Mouse (Mus musculus) liver, embryonic 13.5 days (tissue): ENCODE measurements around the gene March7. TPM values are rescaled to one million over a fixed set of nuclear protein-coding genes. Genes with fewer than 3 reads are reported as not detected.
A peak's percentile ranks its signal among the peaks of the same experiment; 100 is the strongest.

Experiments used
- ATAC-seq: fragments of 200-750 bp; cut with Nextera tagmentation; 2 replicates; pipeline ENCODE4 v1.8.0; 2017; ENCODE audit warnings: low read depth, mild to moderate bottlenecking, moderate number of reproducible peaks, moderate library complexity
- DNase-seq: peaks from one replicate; pipeline ENCODE4 v3.0.0; 2022
- H3K27ac ChIP-seq: fragments of 300-500 bp; sonication (generic); 2 replicates; pipeline ENCODE4 v1.5.1; 2015; ENCODE audit warnings: moderate library complexity, mild to moderate bottlenecking, inconsistent platforms
- H3K27me3 ChIP-seq: fragments of 300-500 bp; sonication (generic); 2 replicates; pipeline ENCODE4 v1.6.1; 2015; ENCODE audit warnings: mild to moderate bottlenecking, inconsistent platforms
- H3K36me3 ChIP-seq: fragments of 300-500 bp; sonication (generic); 2 replicates; pipeline ENCODE4 v1.6.1; 2015; ENCODE audit warnings: mild to moderate bottlenecking, inconsistent platforms
- H3K4me1 ChIP-seq: fragments of 300-500 bp; sonication (generic); replicated peaks from 2 replicates; pipeline ENCODE4 v1.6.1; 2015; ENCODE audit warnings: inconsistent platforms
- H3K4me2 ChIP-seq: fragments of 300-500 bp; sonication (generic); 2 replicates; pipeline ENCODE4 v1.6.1; 2015; ENCODE audit warnings: inconsistent platforms, mild to moderate bottlenecking, moderate library complexity
- H3K4me3 ChIP-seq: fragments of 300-500 bp; sonication (generic); replicated peaks from 2 replicates; pipeline ENCODE4 v1.5.1; 2015; ENCODE audit warnings: mild to moderate bottlenecking, inconsistent platforms
- H3K9ac ChIP-seq: fragments of 300-500 bp; sonication (generic); 2 replicates; pipeline ENCODE4 v1.6.1; 2015; ENCODE audit warnings: mild to moderate bottlenecking, inconsistent platforms
- H3K9me3 ChIP-seq: fragments of 300-500 bp; sonication (generic); replicated peaks from 2 replicates; pipeline ENCODE4 v1.6.1; 2016; ENCODE audit warnings: inconsistent platforms
- WGBS: fragments of 180-500 bp; shearing (Covaris S2); methylation state at CpG from one replicate; pipeline ENCODE4 v1.1.7; 2015; ENCODE audit not compliant: insufficient replicate concordance; 5-methylcytosine and 5-hydroxymethylcytosine counted together
- polyA plus RNA-seq: library from polyadenylated mRNA; unstranded; fragments of >200 nt; fragmentation: Nextera tagmentation; extraction: Ambion mirVana; gene quantifications from 2 replicates; pipeline ENCODE4 v1.2.1, GENCODE M21; 2015

Gene March7
- polyA plus RNA-seq, 1 experiment from 2014 or later: 23.4 TPM

DNA sequence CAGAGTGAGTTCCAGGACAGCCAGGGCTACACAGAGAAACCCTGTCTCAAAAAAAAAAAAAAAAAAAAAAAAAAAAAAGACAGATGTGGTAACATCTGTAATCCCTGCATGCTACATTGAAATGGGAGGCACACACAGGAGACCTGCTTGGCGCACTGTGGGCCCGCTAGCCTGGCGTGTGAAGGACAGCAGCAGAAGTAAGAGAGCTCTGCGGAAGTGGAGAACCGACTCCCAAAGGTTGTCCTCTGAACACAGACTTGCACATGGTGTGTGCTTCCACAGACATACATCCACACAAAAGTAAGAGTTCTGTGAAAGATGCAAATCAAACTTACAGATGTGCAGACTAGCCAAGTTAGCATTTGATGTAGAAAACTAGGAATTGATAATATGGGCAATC is 49.5 kb downstream of the March7 start:
- H3K36me3 ChIP-seq: peaks cover 11% of the 10 kb centered on the region
- DNase-seq: no peak
- H3K4me1 ChIP-seq: no peaks in the 10 kb centered on the region
- no peak overlapping the region for H3K9ac ChIP-seq
- WGBS: 91% methylated on average over 5 of the region's 5 CpGs
- H3K27ac ChIP-seq: no peak overlapping the region
- H3K4me3 ChIP-seq: no peak overlapping the region
- no peak for ATAC-seq
- no peak overlapping the region for H3K4me2 ChIP-seq
- no peaks in the 10 kb centered on the region for H3K27me3 ChIP-seq
- H3K9me3 ChIP-seq: no peaks in the 10 kb centered on the region

DNA sequence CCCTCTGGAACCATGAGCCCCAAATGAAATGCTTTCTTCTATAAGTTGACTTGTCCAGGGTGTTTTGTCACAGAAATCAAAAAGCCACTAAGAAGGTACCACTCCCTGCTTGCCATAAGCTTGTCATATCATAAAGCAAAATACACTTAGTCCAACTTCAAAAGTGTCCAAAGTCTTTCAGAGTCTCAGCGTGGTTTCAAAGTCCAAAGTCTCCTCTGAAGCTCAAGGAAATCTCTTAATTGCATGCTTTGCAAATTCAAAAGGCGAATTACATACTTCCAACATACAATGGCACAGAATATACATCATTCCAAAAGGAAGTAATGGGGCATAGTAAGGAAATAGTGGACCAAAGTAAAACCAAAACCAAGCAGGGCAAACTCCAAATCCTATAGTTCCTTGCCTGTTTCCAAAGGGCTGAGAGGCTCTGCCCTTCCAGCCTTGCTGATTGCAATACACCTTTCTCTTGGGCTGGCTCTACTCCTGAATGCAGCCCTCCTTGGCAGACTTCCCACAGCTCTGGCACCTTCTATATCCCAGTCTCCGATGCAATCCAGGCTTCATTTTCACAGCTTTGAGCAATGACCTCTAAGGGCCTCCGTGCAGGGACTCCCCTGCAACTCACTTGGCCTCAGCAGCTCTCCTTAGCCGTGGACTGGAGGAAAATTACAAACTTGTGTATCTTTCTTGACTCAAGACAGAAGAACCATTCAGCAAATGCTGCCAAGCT is 51.1 kb downstream of the March7 start:
- Histone ChIP-seq H3K4me1 (no peaks in the 10 kb centered on the region), H3K4me2 (no peak overlapping the region), H3K27ac (no peak overlapping the region), H3K27me3 (no peaks in the 10 kb centered on the region), H3K9ac (no peak overlapping the region), H3K9me3 (no peaks in the 10 kb centered on the region), H3K4me3 (no peak overlapping the region), H3K36me3 (peaks cover 8% of the 10 kb centered on the region)
- DNase-seq (no peak), ATAC-seq (no peak)
- 66% methylated on average over 5 of the region's 5 CpGs for WGBS

- Histone ChIP-seq H3K9me3 (no peaks in the 10 kb centered on the region), H3K27me3 (no peaks in the 10 kb centered on the region), H3K4me3 (no peak overlapping the region), H3K9ac (no peak overlapping the region), H3K36me3 (no peaks in the 10 kb centered on the region), H3K4me1 (no peaks in the 10 kb centered on the region), H3K4me2 (no peak overlapping the region), H3K27ac (no peak overlapping the region)
- WGBS: 49% methylated on average over 1 of the region's 1 CpGs
- no peak for ATAC-seq
- no peak for DNase-seq
Measured at GRCm38 (mm10) chr2:60267567-60267966, 57.9 kb downstream of the March7 start.

DNA sequence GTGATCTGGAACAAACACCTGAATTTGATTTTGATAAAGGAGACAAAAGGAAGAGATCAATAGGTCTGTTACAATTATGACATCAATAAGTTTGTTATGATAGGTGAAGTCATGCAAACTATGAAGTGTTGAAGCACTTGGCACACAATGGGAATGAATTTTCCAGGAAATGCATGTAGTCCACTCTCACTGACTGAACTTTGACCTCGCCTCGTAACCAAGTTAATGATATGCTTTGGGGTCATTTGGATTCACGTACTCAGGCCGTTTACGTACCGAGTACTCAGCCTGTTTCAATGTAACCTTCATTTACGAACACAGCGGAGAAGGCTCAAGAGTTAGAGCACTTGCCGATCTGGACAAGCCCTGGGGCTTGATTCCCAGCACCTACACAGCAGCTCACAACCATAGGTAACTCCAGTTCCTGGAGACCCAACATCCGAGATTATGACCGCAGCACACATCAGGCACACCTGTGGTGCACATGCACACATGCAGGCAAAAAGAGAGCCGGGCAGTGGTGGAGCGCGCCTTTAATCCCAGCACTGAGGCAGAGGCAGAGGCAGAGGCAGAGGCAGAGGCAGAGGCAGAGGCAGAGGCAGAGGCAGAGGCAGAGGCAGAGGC is 60.3 kb downstream of the March7 start:
- Histone ChIP-seq H3K36me3 (peaks cover 6% of the 10 kb centered on the region), H3K9me3 (no peaks in the 10 kb centered on the region), H3K4me3 (no peak overlapping the region), H3K27me3 (no peaks in the 10 kb centered on the region), H3K9ac (no peak overlapping the region), H3K4me2 (no peak overlapping the region), H3K4me1 (no peaks in the 10 kb centered on the region), H3K27ac (no peak overlapping the region)
- DNase-seq: no peak
- whole genome bisulfite sequencing: 80% methylated on average over 14 of the region's 14 CpGs
- ATAC-seq: no peak

DNA sequence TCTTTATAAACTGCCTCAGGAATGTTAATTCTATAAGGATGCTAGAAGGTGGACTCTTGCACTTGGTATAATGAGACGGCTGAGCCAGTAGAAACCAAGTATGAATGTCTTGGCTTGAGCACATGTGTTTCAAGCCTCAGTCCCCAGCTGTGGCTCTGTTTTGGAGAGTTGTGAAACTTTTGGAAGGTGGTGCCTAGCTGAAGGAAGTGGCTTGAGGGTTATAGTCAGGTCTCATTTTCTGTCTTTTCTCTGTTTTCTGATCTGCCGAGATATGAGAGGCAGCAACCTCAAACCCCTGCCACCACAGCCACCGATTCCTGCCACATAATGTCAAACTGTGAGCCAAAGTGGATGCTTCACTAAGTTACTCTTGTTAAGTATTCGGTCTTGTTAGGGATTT is 68.9 kb downstream of the March7 start:
- no peaks in the 10 kb centered on the region for H3K9me3 ChIP-seq
- DNase-seq: no peak
- peaks cover 11% of the 10 kb centered on the region for H3K27me3 ChIP-seq
- H3K4me1 ChIP-seq: peaks cover 2% of the 10 kb centered on the region
- H3K36me3 ChIP-seq: peaks cover 1% of the 10 kb centered on the region
- no peak overlapping the region for H3K27ac ChIP-seq
- H3K9ac ChIP-seq: no peak overlapping the region
- ATAC-seq: no peak
- no peak overlapping the region for H3K4me2 ChIP-seq
- WGBS: 39% methylated on average over 4 of the region's 4 CpGs
- H3K4me3 ChIP-seq: no peak overlapping the region

DNA sequence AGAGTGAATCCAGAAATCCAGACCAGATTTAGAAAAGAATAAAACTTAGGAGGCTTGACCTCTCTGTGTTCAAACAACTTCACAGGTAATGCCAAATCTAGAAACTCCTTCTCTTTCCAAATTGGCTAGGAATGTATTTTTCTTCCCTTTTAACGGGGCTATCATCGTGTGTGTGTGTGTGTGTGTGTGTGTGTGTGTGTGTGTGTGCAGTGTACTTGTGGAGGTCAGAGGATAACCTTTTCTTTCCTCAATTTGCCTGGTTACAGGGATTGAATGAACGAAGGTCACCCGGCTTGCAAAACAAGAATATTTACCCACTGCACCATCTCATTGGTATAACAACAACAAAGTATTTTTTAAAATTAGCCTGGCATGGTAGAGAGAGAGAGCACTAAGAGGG is 72.9 kb downstream of the March7 start:
- Histone ChIP-seq H3K9ac (no peak overlapping the region; the same call in 1 of the 2 replicates), H3K27ac (peak overlapping the region; percentile 44), H3K4me3 (0 out of 2 replicates have a peak overlapping the region, but pooled peaks have one; percentile 53), H3K4me2 (peak overlapping the region; percentile 61), H3K36me3 (no peaks in the 10 kb centered on the region), H3K4me1 (peaks cover 10% of the 10 kb centered on the region), H3K27me3 (peaks cover 26% of the 10 kb centered on the region), H3K9me3 (0 out of 2 replicates have a peak, but pooled peaks cover 5% of the 10 kb centered on the region)
- 50% methylated on average over 4 of the region's 4 CpGs for whole genome bisulfite sequencing
- ATAC-seq: no peak
- no peak for DNase-seq

- no peaks in the 10 kb centered on the region for H3K36me3 ChIP-seq
- peak; percentile 9; the same call in 1 of the 2 replicates for ATAC-seq
- peak overlapping the region; percentile 53 for H3K4me3 ChIP-seq
- peaks cover 26% of the 10 kb centered on the region for H3K27me3 ChIP-seq
- H3K9ac ChIP-seq: peak overlapping the region; percentile 57
- WGBS: 19% methylated on average over 9 of the region's 9 CpGs
- no peak for DNase-seq
- H3K9me3 ChIP-seq: 0 out of 2 replicates have a peak, but pooled peaks cover 5% of the 10 kb centered on the region
- peak overlapping the region; percentile 61 for H3K4me2 ChIP-seq
- H3K27ac ChIP-seq: peak overlapping the region; percentile 68
- H3K4me1 ChIP-seq: peaks cover 10% of the 10 kb centered on the region
Measured at GRCm38 (mm10) chr2:60283208-60283750, 73.6 kb downstream of the March7 start.

DNA sequence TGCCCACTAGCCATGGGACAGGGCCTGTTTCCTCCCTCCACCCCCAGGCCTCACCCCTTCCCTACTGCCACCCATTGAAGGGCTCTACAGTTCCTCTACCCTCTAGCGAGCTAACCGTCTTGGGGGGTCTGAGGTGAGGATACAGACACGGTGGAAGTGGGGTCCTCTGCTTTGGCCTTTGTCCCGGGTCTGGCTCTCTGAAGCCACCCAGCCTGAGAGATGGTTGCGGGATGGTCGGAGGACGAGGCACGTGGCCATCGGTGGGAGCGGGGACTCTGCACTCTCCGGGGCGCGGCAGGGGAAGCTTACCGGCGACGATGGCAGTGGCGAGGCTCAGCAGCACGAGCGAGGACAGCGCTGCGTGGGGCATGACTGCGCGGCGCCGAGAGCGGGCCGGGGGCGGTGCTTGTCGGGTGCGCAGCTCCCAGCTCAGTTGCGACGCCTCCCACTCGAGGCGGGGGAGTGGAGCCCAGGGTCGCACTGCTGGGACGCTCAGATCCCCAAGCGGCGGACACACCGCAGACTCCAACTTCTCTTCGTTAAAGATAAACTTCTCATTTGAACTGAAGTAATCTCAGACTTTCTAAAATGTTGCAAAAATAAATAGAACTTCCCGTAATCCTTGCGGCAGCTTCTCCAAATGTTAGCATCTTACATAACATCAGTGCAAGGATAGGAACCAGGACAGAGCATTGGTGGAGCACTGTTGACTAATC is 74.2 kb downstream of the March7 start:
- peak; percentile 69 for ATAC-seq
- Histone ChIP-seq H3K4me3 (peak overlapping the region; percentile 53), H3K9ac (peak overlapping the region; percentile 57), H3K27me3 (peaks cover 26% of the 10 kb centered on the region), H3K4me2 (peak overlapping the region; percentile 61), H3K4me1 (peaks cover 10% of the 10 kb centered on the region), H3K36me3 (no peaks in the 10 kb centered on the region), H3K9me3 (0 out of 2 replicates have a peak, but pooled peaks cover 5% of the 10 kb centered on the region), H3K27ac (peak overlapping the region; percentile 68)
- DNase-seq: no peak
- WGBS: under 1% methylated on average over 42 of the region's 42 CpGs

GRCm38 (mm10) chr2:60284467-60284821 is 74.8 kb downstream of the March7 start, which contains the start of gene Cd302:
Cd302 (minus strand) TSS chr2:60284488.
- DNase-seq: no peak
- peak within 1 kb of the TSS; percentile 53 for H3K4me3 ChIP-seq
- H3K27me3 ChIP-seq: peaks cover 26% of the 10 kb centered on the region
- H3K4me1 ChIP-seq: peaks cover 10% of the 10 kb centered on the region
- H3K27ac ChIP-seq: peak within 1 kb of the TSS; percentile 68
- H3K9me3 ChIP-seq: 0 out of 2 replicates have a peak, but pooled peaks cover 5% of the 10 kb centered on the region
- H3K9ac ChIP-seq: peak within 1 kb of the TSS; percentile 57
- 28% methylated on average over 4 of the region's 4 CpGs for WGBS
- no peaks in the 10 kb centered on the region for H3K36me3 ChIP-seq
- ATAC-seq: 0 out of 2 replicates have a peak, but pooled peaks have one; percentile 5
- peak within 1 kb of the TSS; percentile 61 for H3K4me2 ChIP-seq

DNA sequence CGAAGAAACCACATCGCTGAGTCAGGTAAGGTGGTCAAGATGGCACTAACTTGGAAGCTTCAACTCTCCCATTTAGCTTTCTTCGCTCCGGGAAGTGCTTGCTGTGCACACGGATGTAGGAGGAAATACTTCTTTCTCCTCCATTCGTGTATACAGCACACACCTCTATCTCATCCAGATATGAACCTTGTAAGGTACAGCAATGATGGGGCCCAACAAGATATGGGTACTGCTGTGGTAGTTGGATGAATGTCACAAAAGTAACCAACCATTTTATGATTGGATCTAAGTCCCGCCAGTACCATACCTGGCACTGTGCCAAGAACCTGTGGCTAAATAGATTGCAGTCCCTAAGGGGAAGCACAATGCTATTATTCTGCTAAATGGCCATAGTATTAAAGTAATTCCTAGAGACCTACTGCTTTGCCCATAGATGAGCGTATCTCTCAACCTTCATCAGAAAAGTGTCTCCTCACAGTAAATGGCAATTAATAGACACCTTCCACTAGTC is 75.5 kb downstream of the March7 start:
- ATAC-seq: no peak
- Histone ChIP-seq H3K27ac (no peak overlapping the region), H3K27me3 (peaks cover 26% of the 10 kb centered on the region), H3K4me1 (peaks cover 10% of the 10 kb centered on the region), H3K4me2 (0 out of 2 replicates have a peak overlapping the region, but pooled peaks have one; percentile 61), H3K9ac (no peak overlapping the region), H3K4me3 (no peak overlapping the region), H3K9me3 (0 out of 2 replicates have a peak, but pooled peaks cover 5% of the 10 kb centered on the region), H3K36me3 (no peaks in the 10 kb centered on the region)
- DNase-seq: no peak
- 72% methylated on average over 8 of the region's 8 CpGs for WGBS

DNA sequence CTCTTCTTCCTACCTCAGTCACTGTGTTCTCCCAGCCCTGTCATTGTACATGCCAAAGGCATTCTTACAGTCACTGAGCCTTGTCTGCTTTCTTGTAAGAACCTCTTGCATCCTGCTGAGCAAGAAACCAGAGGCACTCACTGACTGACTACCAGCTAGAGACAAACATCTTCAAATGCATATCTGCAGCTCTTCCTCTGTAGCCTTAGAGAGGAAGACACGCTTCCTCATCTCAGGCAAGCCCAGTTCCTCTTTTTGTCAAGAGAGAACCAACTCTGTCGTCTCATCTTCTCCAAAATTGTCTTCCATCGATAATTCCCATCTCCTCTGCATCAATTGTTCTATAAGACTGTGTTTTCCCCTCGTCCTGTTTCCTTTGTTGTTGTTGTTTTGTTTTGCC is 78.9 kb downstream of the March7 start:
- DNase-seq (no peak), ATAC-seq (no peak)
- no peaks in the 10 kb centered on the region for H3K36me3 ChIP-seq
- 24% methylated on average over 4 of the region's 4 CpGs for WGBS
- 0 out of 2 replicates have a peak, but pooled peaks cover 5% of the 10 kb centered on the region for H3K9me3 ChIP-seq
- no peak overlapping the region for H3K4me3 ChIP-seq
- H3K4me1 ChIP-seq: peaks cover 8% of the 10 kb centered on the region; the same call in 1 of the 2 replicates
- no peak overlapping the region for H3K27ac ChIP-seq
- H3K4me2 ChIP-seq: no peak overlapping the region
- no peak overlapping the region for H3K9ac ChIP-seq
- peaks cover 15% of the 10 kb centered on the region for H3K27me3 ChIP-seq
